Mouse (Mus musculus) cerebellum, adult 2 months (tissue): ENCODE measurements at regions not wholly inside any gene's neighbourhood (a gene's known extent, or its start where the extent isn't known, plus 50 kb on each side); places are given as distances from the start of the nearest gene placed in this dataset.

Source experiments
- DNase-seq, 2 experiments: peaks; one replicate each; pipeline ENCODE4 v3.0.0; 2021
- H3K27ac ChIP-seq: fragments of 200-500 bp; 2 replicates; pipeline ENCODE4 v1.5.1; 2012; ENCODE audit warnings: low read length, control low read depth, inconsistent platforms; ENCODE audit not compliant: insufficient read depth
- H3K27me3 ChIP-seq: fragments of 200-500 bp; 2 replicates; pipeline ENCODE4 v1.6.1; 2012; ENCODE audit warnings: inconsistent platforms, mild to moderate bottlenecking, low read length, moderate library complexity; ENCODE audit not compliant: control insufficient read depth, insufficient read depth
- H3K4me1 ChIP-seq: fragments of 200-500 bp; 2 replicates; pipeline ENCODE4 v1.6.1; 2011; ENCODE audit warnings: low read length; ENCODE audit not compliant: control insufficient read depth, insufficient read depth
- H3K4me3 ChIP-seq: fragments of 200-500 bp; replicated peaks from 2 replicates; pipeline ENCODE3; 2011; ENCODE audit warnings: mild to moderate bottlenecking, low read depth, low read length, control low read depth; ENCODE audit not compliant: insufficient read depth
- CTCF ChIP-seq: fragments of 200-500 bp; IDR thresholded peaks from 2 replicates; pipeline ENCODE4 v1.5.1; 2011; ENCODE audit warnings: low read depth, mild to moderate bottlenecking, control low read depth, low read length, moderate library complexity, borderline replicate concordance; ENCODE audit not compliant: insufficient read depth
- POLR2A ChIP-seq: fragments of 200-500 bp; IDR thresholded peaks from 2 replicates; pipeline ENCODE4 v1.6.1; 2011; ENCODE audit warnings: low read length, control low read depth, borderline replicate concordance; ENCODE audit not compliant: insufficient read depth
- WGBS: fragments of 180-500 bp; shearing (Covaris S2); methylation state at CpG from one replicate; pipeline ENCODE4 v1.1.7; 2018; 5-methylcytosine and 5-hydroxymethylcytosine counted together

- Histone ChIP-seq H3K4me3 (no peak overlapping the region), H3K27me3 (no peaks in the 10 kb centered on the region), H3K27ac (no peak overlapping the region), H3K4me1 (no peaks in the 10 kb centered on the region)
- WGBS = 75% methylated on average over 9 of the region's 9 CpGs
- TF ChIP-seq CTCF = no peak
- TF ChIP-seq POLR2A = no peak
- no peak for DNase-seq
Observed at GRCm38 (mm10) chr3:38055627-38056026, 331.3 kb upstream of the Gm5148 start.

GRCm38 (mm10) chr3:38052941-38053340 lies 328.7 kb upstream of the Gm5148 start:
- WGBS = 44% methylated on average over 7 of the region's 7 CpGs
- DNase-seq = no peak
- Histone ChIP-seq H3K27me3 (no peaks in the 10 kb centered on the region; the same call in 1 of the 2 replicates), H3K4me1 (no peaks in the 10 kb centered on the region), H3K4me3 (no peak overlapping the region), H3K27ac (no peak overlapping the region)
- TF ChIP-seq POLR2A = no peak
- no peak for TF ChIP-seq CTCF

- DNase-seq = no peak
- WGBS = 53% methylated on average over 11 of the region's 11 CpGs
- TF ChIP-seq CTCF (no peak), POLR2A (no peak)
- Histone ChIP-seq H3K4me1 (no peaks in the 10 kb centered on the region), H3K4me3 (no peak overlapping the region), H3K27me3 (no peaks in the 10 kb centered on the region; the same call in 1 of the 2 replicates), H3K27ac (no peak overlapping the region)
Observed at GRCm38 (mm10) chr3:38051748-38052147, 327.5 kb upstream of the Gm5148 start.

- Histone ChIP-seq H3K4me3 (no peak overlapping the region), H3K4me1 (no peaks in the 10 kb centered on the region; the same call in 1 of the 2 replicates), H3K27me3 (no peaks in the 10 kb centered on the region; the same call in 1 of the 2 replicates), H3K27ac (no peak overlapping the region)
- 42% methylated on average over 9 of the region's 9 CpGs for WGBS
- DNase-seq = no peak
- TF ChIP-seq CTCF (no peak), POLR2A (no peak)
Observed at GRCm38 (mm10) chr3:38050856-38051255, 326.6 kb upstream of the Gm5148 start.

- Histone ChIP-seq H3K4me3 (no peak overlapping the region), H3K27ac (no peak overlapping the region), H3K27me3 (no peaks in the 10 kb centered on the region; the same call in 1 of the 2 replicates), H3K4me1 (peaks cover 5% of the 10 kb centered on the region; the same call in 1 of the 2 replicates)
- no peak for TF ChIP-seq POLR2A
- TF ChIP-seq CTCF = no peak
- WGBS = 17% methylated on average over 1 of the region's 1 CpGs
- DNase-seq = no peak
Observed at GRCm38 (mm10) chr3:38050366-38050765, 326.1 kb upstream of the Gm5148 start.

GRCm38 (mm10) chr3:38049290-38049689 lies 325.0 kb upstream of the Gm5148 start:
- no peak for DNase-seq
- no peaks in the 10 kb centered on the region; the same call in 1 of the 2 replicates for H3K27me3 ChIP-seq
- H3K4me3 ChIP-seq = no peak overlapping the region
- H3K27ac ChIP-seq = no peak overlapping the region
- H3K4me1 ChIP-seq = peaks cover 5% of the 10 kb centered on the region; the same call in 1 of the 2 replicates
- 51% methylated on average over 2 of the region's 2 CpGs for WGBS
- no peak for TF ChIP-seq CTCF

GRCm38 (mm10) chr3:38047445-38047844 lies 323.2 kb upstream of the Gm5148 start:
- Histone ChIP-seq H3K27ac (no peak overlapping the region), H3K4me1 (peaks cover 5% of the 10 kb centered on the region; the same call in 1 of the 2 replicates), H3K27me3 (no peaks in the 10 kb centered on the region; the same call in 1 of the 2 replicates), H3K4me3 (no peak overlapping the region)
- 89% methylated on average over 4 of the region's 4 CpGs for WGBS
- no peak for DNase-seq
- no peak for TF ChIP-seq POLR2A
- no peak for TF ChIP-seq CTCF

- no peak for TF ChIP-seq POLR2A
- Histone ChIP-seq H3K4me1 (peaks cover 5% of the 10 kb centered on the region; the same call in 1 of the 2 replicates), H3K27ac (no peak overlapping the region), H3K4me3 (no peak overlapping the region), H3K27me3 (no peaks in the 10 kb centered on the region; the same call in 1 of the 2 replicates)
- 60% methylated on average over 4 of the region's 4 CpGs for WGBS
- DNase-seq = no peak
Observed at GRCm38 (mm10) chr3:38046611-38047010, 322.3 kb upstream of the Gm5148 start.

- Histone ChIP-seq H3K4me1 (peaks cover 5% of the 10 kb centered on the region; the same call in 1 of the 2 replicates), H3K27me3 (no peaks in the 10 kb centered on the region; the same call in 1 of the 2 replicates), H3K4me3 (no peak overlapping the region), H3K27ac (no peak overlapping the region)
- no peak for DNase-seq
- 55% methylated on average over 2 of the region's 2 CpGs for WGBS
- TF ChIP-seq POLR2A = no peak
- TF ChIP-seq CTCF = no peak
Observed at GRCm38 (mm10) chr3:38045989-38046388, 321.7 kb upstream of the Gm5148 start.
